Mouse (Mus musculus) CD8-positive naive resting alpha-beta T cell, adult 57 days (primary cell): Measurements from ENCODE around the gene Olfr874. TPM values are rescaled to one million over a fixed set of nuclear protein-coding genes. Genes with fewer than 3 reads are reported as not detected.

Experiments
- total RNA-seq: library from RNA; stranded (reverse); gene quantifications from one replicate; pipeline ENCODE4 v1.2.4, GENCODE M21; 2023

Gene Olfr874
- total RNA-seq: not detected

DNA sequence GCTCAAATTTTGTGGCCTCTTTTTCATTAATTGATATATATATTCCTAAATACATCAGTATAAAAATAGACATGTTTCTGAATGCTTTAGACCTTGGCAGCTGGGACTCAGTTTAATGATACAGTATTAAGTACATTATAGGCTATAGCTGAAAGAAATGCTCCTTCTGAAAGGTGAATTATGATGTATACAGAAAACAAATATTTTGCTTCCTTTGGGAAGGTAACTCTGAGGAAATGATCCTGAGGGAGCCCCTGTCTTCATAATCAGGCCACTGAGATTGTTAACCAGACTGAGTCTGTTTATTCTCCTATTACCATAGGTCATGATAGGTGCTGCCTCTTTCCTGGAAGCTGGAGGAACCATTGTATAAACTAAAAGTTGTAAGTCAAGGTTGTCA, at the start of gene Olfr874:
Gene Olfr874, plus strand, starts transcription at position 301 of the 400 bp plus-strand sequence.

DNA sequence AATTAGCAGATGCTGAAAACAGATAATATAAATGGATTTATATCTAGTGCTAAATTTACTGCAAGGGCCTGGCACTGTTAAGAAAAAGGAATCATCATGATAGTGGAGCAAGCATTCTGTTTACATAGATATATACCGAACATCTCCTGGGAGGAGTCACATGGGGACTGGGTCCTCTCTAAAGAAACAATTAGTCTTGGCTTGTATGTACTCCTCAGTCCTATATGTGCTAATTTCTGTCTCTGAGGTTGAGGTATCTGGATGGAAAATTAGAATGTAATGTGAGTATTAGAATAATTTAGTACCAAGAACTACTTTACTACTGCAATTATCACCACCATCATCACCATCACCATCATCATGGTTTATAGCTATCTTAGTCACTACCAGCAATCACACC, 28.8 kb upstream of the Olfr874 start, which contains the start of gene Olfr160:
Gene Olfr160, minus strand, starts transcription at position 101 of the 400 bp plus-strand sequence.

DNA sequence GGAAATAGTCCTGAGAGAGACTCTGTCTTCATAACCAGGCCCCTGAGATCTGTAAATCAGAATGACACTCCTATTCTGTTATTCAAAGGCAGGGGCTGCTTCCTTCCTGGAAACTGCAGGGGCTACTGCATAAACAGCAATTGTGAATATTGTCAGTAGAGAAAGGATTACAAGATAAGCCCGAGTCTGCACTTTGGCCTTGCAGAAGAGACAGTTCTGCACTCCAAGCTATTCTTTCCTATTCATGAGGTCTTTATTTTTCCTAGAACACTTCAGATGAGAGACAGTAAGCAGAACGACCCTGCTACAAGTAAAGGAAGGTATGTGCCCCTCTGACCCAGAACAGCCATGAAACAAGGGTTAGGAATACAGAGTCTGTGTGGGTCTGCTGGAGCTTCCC, 26.9 kb downstream of the Olfr874 start, which contains the start of gene Olfr875:
Gene Olfr875, plus strand, starts transcription at position 99 of the 400 bp plus-strand sequence.

Other genes with a start within 250 kb of the Olfr874 start
- 0.58 TPM for gene Esam, start 217.0 kb upstream of the Olfr874 start, total RNA-seq
- gene Vsig2, start 205.9 kb upstream of the Olfr874 start, total RNA-seq: not detected
- gene Nrgn, start 192.2 kb upstream of the Olfr874 start, total RNA-seq: 0.37 TPM
- gene Siae, start 189.4 kb upstream of the Olfr874 start, total RNA-seq: 9.7 TPM
- not detected for gene Spa17, start 131.4 kb upstream of the Olfr874 start, total RNA-seq
- 83.6 TPM for gene Tbrg1, start 87.8 kb upstream of the Olfr874 start, total RNA-seq
- not detected for gene Panx3, start 75.9 kb upstream of the Olfr874 start, total RNA-seq
- not detected for gene Olfr160, start 28.9 kb upstream of the Olfr874 start, total RNA-seq
- gene Olfr875, start 26.8 kb downstream of the Olfr874 start, total RNA-seq: not detected
- gene Olfr876, start 57.9 kb downstream of the Olfr874 start, total RNA-seq: not detected
- not detected for gene Olfr877, start 109.2 kb downstream of the Olfr874 start, total RNA-seq
- gene Olfr145, start 151.6 kb downstream of the Olfr874 start, total RNA-seq: not detected
- gene Olfr878, start 172.7 kb downstream of the Olfr874 start, total RNA-seq: not detected
- gene Olfr881, start 246.7 kb downstream of the Olfr874 start, total RNA-seq: not detected